Mouse (Mus musculus) embryonic facial prominence, embryonic 12.5 days (tissue): ENCODE measurements around the gene Lrrc4c. TPM values are rescaled to one million over a fixed set of nuclear protein-coding genes. Genes with fewer than 3 reads are reported as not detected.

Source experiments
- ATAC-seq: fragments of 200-750 bp; cut with Nextera tagmentation; 2 replicates; pipeline ENCODE4 v1.8.0; 2017; ENCODE audit not compliant: insufficient number of reproducible peaks, insufficient read depth, low FRiP score, low TSS enrichment
- H3K27ac ChIP-seq: fragments of 300-500 bp; sonication (generic); 2 replicates; pipeline ENCODE4 v1.5.1; 2016; ENCODE audit warnings: mild to moderate bottlenecking
- H3K27me3 ChIP-seq: fragments of 300-500 bp; sonication (generic); 2 replicates; pipeline ENCODE4 v1.6.1; 2016; ENCODE audit warnings: mild to moderate bottlenecking, moderate library complexity
- H3K36me3 ChIP-seq: fragments of 300-500 bp; sonication (generic); 2 replicates; pipeline ENCODE4 v1.6.1; 2016; ENCODE audit warnings: mild to moderate bottlenecking
- H3K4me1 ChIP-seq: fragments of 300-500 bp; sonication (generic); 2 replicates; pipeline ENCODE4 v1.6.1; 2016
- H3K4me2 ChIP-seq: fragments of 300-500 bp; sonication (generic); replicated peaks from 2 replicates; pipeline ENCODE4 v1.6.1; 2016; ENCODE audit warnings: mild to moderate bottlenecking, moderate library complexity
- H3K4me3 ChIP-seq: fragments of 300-500 bp; sonication (generic); 2 replicates; pipeline ENCODE4 v1.5.1; 2016; ENCODE audit warnings: mild to moderate bottlenecking
- H3K9ac ChIP-seq: fragments of 300-500 bp; sonication (generic); 2 replicates; pipeline ENCODE4 v1.6.1; 2016; ENCODE audit warnings: mild to moderate bottlenecking, moderate library complexity
- H3K9me3 ChIP-seq: fragments of 300-500 bp; sonication (generic); 2 replicates; pipeline ENCODE4 v1.6.1; 2016; ENCODE audit warnings: mild to moderate bottlenecking, moderate library complexity
- WGBS: fragments of 180-500 bp; shearing (Covaris S2); methylation state at CpG from one replicate; pipeline ENCODE4 v1.1.7; 2016; 5-methylcytosine and 5-hydroxymethylcytosine counted together
- polyA plus RNA-seq: library from polyadenylated mRNA; unstranded; fragments of >200 nt; fragmentation: Nextera tagmentation; extraction: Ambion mirVana; gene quantifications from 2 replicates; pipeline ENCODE4 v1.2.1, GENCODE M21; 2016

The Lrrc4c gene
- polyA plus RNA-seq, 1 experiment from 2014 or later: 4.0 TPM

GRCm38 (mm10) chr2:97586322-97586721 is 1268.4 kb downstream of the Lrrc4c start:
- H3K36me3 ChIP-seq: no peaks in the 10 kb centered on the region
- H3K27ac ChIP-seq: no peak overlapping the region
- H3K4me3 ChIP-seq: no peak overlapping the region
- H3K27me3 ChIP-seq: no peaks in the 10 kb centered on the region
- H3K9ac ChIP-seq: no peak overlapping the region
- H3K4me2 ChIP-seq: no peak overlapping the region
- ATAC-seq: no peak
- 85% methylated on average over 3 of the region's 3 CpGs for WGBS
- H3K9me3 ChIP-seq: no peaks in the 10 kb centered on the region
- H3K4me1 ChIP-seq: no peaks in the 10 kb centered on the region

DNA sequence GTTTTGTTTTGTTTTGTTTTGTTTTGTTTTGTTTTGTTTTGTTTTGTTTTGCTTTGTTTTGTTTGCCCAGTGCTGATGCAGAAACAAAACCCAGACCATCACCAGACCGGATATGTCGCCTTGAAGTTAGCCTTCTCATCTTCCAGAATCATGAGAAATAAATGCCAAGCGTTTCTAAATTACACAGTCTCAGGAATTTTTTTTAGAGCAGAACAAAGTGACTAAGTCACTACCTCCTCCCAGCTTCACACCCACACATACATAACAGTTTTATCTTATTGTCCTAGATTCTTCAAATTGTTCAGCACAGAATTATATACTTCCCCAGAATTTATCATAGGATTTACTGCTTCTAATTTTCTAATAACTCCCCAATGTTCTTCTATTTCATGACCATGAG is 1272.6 kb downstream of the Lrrc4c start:
- Histone ChIP-seq H3K36me3 (no peaks in the 10 kb centered on the region), H3K9me3 (no peaks in the 10 kb centered on the region), H3K27me3 (no peaks in the 10 kb centered on the region), H3K9ac (no peak overlapping the region), H3K4me1 (no peaks in the 10 kb centered on the region), H3K4me2 (no peak overlapping the region), H3K27ac (no peak overlapping the region), H3K4me3 (no peak overlapping the region)
- 81% methylated on average over 3 of the region's 3 CpGs for WGBS
- ATAC-seq: no peak

DNA sequence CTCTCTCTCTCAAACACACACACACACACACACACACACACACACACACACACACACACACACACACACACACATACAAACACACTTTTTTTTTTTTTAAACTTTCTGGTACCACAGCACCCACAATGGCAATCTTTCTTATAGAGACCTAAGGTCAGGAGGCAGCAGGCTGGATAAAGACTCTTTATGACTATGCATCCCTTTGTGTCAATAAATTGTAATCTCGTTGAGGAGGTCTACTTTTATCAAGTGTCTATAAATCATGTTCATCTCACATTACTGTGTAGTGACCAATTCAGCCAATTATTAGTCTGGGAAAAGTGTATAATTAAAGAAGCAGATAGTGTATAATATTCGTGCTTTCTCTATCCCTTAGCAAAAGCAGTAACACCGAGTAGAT is 1286.2 kb downstream of the Lrrc4c start:
- 71% methylated on average over 3 of the region's 3 CpGs for WGBS
- no peaks in the 10 kb centered on the region for H3K4me1 ChIP-seq

GRCm38 (mm10) chr2:97604688-97605215 is 1286.8 kb downstream of the Lrrc4c start:
- Histone ChIP-seq H3K9ac (no peak overlapping the region), H3K27ac (no peak overlapping the region), H3K9me3 (no peaks in the 10 kb centered on the region), H3K27me3 (no peaks in the 10 kb centered on the region), H3K36me3 (no peaks in the 10 kb centered on the region), H3K4me3 (no peak overlapping the region), H3K4me1 (no peaks in the 10 kb centered on the region), H3K4me2 (no peak overlapping the region)
- WGBS: 44% methylated on average over 3 of the region's 3 CpGs
- no peak for ATAC-seq

More for the DNA sequence above, 1286.2 kb downstream of the Lrrc4c start:
- Histone ChIP-seq H3K27me3 (no peaks in the 10 kb centered on the region), H3K9ac (no peak overlapping the region), H3K36me3 (no peaks in the 10 kb centered on the region), H3K4me2 (no peak overlapping the region), H3K4me3 (no peak overlapping the region), H3K27ac (no peak overlapping the region), H3K9me3 (no peaks in the 10 kb centered on the region)
- ATAC-seq: no peak

GRCm38 (mm10) chr2:97609436-97609835 is 1291.5 kb downstream of the Lrrc4c start:
- no peak overlapping the region for H3K4me3 ChIP-seq
- ATAC-seq: no peak
- no peak overlapping the region for H3K9ac ChIP-seq
- H3K4me1 ChIP-seq: no peaks in the 10 kb centered on the region
- H3K36me3 ChIP-seq: no peaks in the 10 kb centered on the region
- H3K27me3 ChIP-seq: no peaks in the 10 kb centered on the region
- no peaks in the 10 kb centered on the region for H3K9me3 ChIP-seq
- H3K4me2 ChIP-seq: no peak overlapping the region
- H3K27ac ChIP-seq: no peak overlapping the region

DNA sequence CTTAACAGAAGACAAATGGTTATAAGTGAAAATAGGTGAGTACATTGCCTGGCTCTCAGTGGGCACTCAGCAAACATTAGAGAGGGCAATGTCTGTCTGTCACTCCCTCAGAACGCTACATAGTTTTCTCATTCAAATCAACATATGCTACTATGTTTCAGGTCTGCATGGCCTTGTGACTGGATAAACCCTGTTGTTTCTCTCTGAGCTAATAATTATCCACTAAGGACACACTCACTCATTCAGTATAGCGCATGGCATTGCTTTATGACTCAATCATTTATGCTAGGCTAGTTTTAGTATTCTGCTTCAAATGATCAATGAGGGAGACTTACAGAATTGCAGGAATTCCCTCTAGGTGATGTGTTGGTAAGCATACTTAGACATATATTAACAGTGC is 1292.6 kb downstream of the Lrrc4c start:
- 85% methylated on average over 2 of the region's 2 CpGs for WGBS
- no peak overlapping the region for H3K4me3 ChIP-seq
- no peak overlapping the region for H3K27ac ChIP-seq
- no peaks in the 10 kb centered on the region for H3K36me3 ChIP-seq
- H3K27me3 ChIP-seq: no peaks in the 10 kb centered on the region
- H3K9ac ChIP-seq: no peak overlapping the region
- no peaks in the 10 kb centered on the region for H3K4me1 ChIP-seq
- H3K9me3 ChIP-seq: no peaks in the 10 kb centered on the region
- no peak for ATAC-seq
- H3K4me2 ChIP-seq: no peak overlapping the region

- WGBS: 65% methylated on average over 2 of the region's 2 CpGs
- H3K4me1 ChIP-seq: no peaks in the 10 kb centered on the region
- H3K4me2 ChIP-seq: no peak overlapping the region
- H3K9ac ChIP-seq: no peak overlapping the region
- no peak overlapping the region for H3K4me3 ChIP-seq
- no peaks in the 10 kb centered on the region for H3K9me3 ChIP-seq
- H3K27ac ChIP-seq: no peak overlapping the region
- no peak for ATAC-seq
- H3K36me3 ChIP-seq: no peaks in the 10 kb centered on the region
- no peaks in the 10 kb centered on the region for H3K27me3 ChIP-seq
Measured at GRCm38 (mm10) chr2:97614724-97615123, 1296.8 kb downstream of the Lrrc4c start.

DNA sequence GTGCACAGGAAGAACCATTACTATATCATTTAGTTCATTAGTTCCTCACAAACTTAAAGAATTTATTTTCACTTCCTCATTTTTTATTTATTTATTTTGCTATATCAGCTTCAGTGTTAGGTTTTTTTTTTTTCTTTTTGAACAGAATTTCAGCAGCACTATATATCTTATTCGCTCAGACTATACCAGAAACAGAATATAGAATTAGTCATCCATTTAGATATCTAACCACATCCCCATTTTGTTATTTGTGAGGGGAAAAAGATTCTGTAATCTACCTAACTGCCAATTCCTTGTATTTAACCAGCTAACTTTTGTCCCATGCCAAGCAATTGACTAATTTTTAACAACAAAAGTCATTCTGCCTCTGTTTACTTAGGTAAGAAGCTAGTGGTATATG is 1300.6 kb downstream of the Lrrc4c start:
- WGBS: 82% methylated on average over 1 of the region's 1 CpGs
- Histone ChIP-seq H3K9me3 (no peaks in the 10 kb centered on the region), H3K36me3 (no peaks in the 10 kb centered on the region), H3K4me3 (no peak overlapping the region), H3K4me1 (no peaks in the 10 kb centered on the region), H3K4me2 (no peak overlapping the region), H3K9ac (no peak overlapping the region), H3K27me3 (no peaks in the 10 kb centered on the region), H3K27ac (no peak overlapping the region)
- ATAC-seq: no peak

DNA sequence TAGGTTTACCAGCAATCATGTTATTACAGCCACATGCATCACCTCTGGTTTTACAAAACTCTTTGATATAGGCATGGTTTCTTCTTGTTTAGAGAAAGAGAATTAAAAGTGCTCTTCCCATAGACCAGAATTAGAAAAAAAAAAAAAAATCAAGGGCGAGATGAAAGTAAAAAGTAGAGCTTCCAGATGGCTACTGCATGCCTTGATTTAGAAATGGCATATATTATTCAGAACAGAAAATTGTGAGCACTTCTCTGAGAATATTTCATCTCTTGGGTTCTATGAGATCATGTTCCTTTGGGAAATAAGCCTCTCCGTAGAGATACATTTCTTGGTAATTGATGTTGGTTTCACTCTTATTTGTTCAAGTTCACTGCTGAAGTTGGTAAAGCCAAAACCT is 1322.0 kb downstream of the Lrrc4c start:
- Histone ChIP-seq H3K27me3 (no peaks in the 10 kb centered on the region), H3K4me2 (no peak overlapping the region), H3K9ac (no peak overlapping the region), H3K9me3 (no peaks in the 10 kb centered on the region), H3K4me1 (no peaks in the 10 kb centered on the region), H3K4me3 (no peak overlapping the region), H3K36me3 (no peaks in the 10 kb centered on the region), H3K27ac (no peak overlapping the region)
- 77% methylated on average over 2 of the region's 2 CpGs for WGBS
- no peak for ATAC-seq

DNA sequence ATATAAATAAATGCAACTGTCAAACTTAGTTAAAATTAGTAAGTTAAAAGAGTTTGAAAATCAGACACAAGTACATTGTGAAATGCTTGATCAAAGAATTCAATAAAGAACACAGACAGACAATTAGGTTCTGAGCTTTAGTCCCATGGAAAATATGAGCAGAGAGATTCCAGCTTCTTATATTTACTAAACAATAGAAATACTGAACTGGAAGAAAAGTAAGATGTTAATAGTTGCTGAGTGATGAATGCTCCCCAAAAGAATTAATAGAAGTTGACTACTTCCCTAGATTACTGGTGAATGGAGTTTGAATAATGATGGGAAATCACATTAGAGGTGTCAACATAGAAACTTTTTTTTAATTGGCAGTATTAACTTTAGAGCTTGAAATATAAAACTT is 1323.7 kb downstream of the Lrrc4c start:
- ATAC-seq: no peak
- Histone ChIP-seq H3K9me3 (no peaks in the 10 kb centered on the region), H3K4me1 (no peaks in the 10 kb centered on the region), H3K36me3 (no peaks in the 10 kb centered on the region), H3K4me2 (no peak overlapping the region), H3K4me3 (no peak overlapping the region), H3K27ac (no peak overlapping the region), H3K9ac (no peak overlapping the region), H3K27me3 (no peaks in the 10 kb centered on the region)

DNA sequence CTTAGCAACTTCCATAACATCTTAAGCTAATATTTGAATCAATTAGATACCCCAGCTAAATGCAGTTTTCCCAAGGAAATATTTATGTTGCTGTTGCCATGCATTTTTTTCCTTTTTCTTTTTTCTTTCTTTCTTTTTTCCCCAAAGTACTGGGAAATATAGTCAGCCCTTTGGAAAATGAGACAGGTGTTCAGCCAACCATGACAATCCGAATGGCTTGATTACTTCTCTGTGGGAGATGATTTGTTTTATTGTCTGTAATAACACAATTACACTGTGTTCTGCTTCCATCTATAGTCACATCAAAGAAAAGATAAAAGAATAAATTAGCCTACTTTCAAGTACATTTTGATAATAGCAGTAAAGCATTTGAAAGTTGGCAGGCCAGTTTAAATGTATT is 1334.7 kb downstream of the Lrrc4c start:
- no peak overlapping the region for H3K27ac ChIP-seq
- H3K4me3 ChIP-seq: no peak overlapping the region
- no peak overlapping the region for H3K4me2 ChIP-seq
- no peaks in the 10 kb centered on the region for H3K27me3 ChIP-seq
- H3K9me3 ChIP-seq: no peaks in the 10 kb centered on the region
- 78% methylated on average over 1 of the region's 1 CpGs for WGBS
- no peak for ATAC-seq
- no peaks in the 10 kb centered on the region for H3K4me1 ChIP-seq
- H3K36me3 ChIP-seq: no peaks in the 10 kb centered on the region
- no peak overlapping the region for H3K9ac ChIP-seq
